Mouse (Mus musculus) hindbrain, embryonic 16.5 days (tissue): ENCODE data around the gene Casp3. TPM values are rescaled to one million over a fixed set of nuclear protein-coding genes. Genes with fewer than 3 reads are reported as not detected.

Experiments
- ATAC-seq: fragments of 200-750 bp; cut with Nextera tagmentation; 2 replicates; pipeline ENCODE4 v1.8.0; 2017; ENCODE audit warnings: moderate TSS enrichment, moderate library complexity
- H3K27ac ChIP-seq: fragments of 300-500 bp; sonication (generic); 2 replicates; pipeline ENCODE4 v1.5.1; 2014; ENCODE audit warnings: low read depth, mild to moderate bottlenecking, control low read depth, low read length, moderate library complexity
- H3K27me3 ChIP-seq: fragments of 300-500 bp; sonication (generic); replicated peaks from 2 replicates; pipeline ENCODE4 v1.6.1; 2014; ENCODE audit warnings: low read length; ENCODE audit not compliant: control insufficient read depth, insufficient read depth
- H3K36me3 ChIP-seq: fragments of 300-500 bp; sonication (generic); 2 replicates; pipeline ENCODE4 v1.6.1; 2014; ENCODE audit warnings: mild to moderate bottlenecking, low read length, moderate library complexity, mixed read lengths; ENCODE audit not compliant: control insufficient read depth, insufficient read depth
- H3K4me1 ChIP-seq: fragments of 300-500 bp; sonication (generic); 2 replicates; pipeline ENCODE4 v1.6.1; 2014; ENCODE audit warnings: low read depth, low read length; ENCODE audit not compliant: control insufficient read depth, insufficient read depth
- H3K4me2 ChIP-seq: fragments of 300-500 bp; sonication (generic); 2 replicates; pipeline ENCODE4 v1.6.1; 2014; ENCODE audit warnings: mild to moderate bottlenecking, low read length, control low read depth, moderate library complexity
- H3K4me3 ChIP-seq: fragments of 300-500 bp; sonication (generic); 2 replicates; pipeline ENCODE4 v1.5.1; 2014; ENCODE audit warnings: mild to moderate bottlenecking, low read length, control low read depth, moderate library complexity
- H3K9ac ChIP-seq: fragments of 300-500 bp; sonication (generic); 2 replicates; pipeline ENCODE4 v1.6.1; 2014; ENCODE audit warnings: low read depth, mild to moderate bottlenecking, control low read depth, low read length, moderate library complexity
- H3K9me3 ChIP-seq: fragments of 300-500 bp; sonication (generic); 2 replicates; pipeline ENCODE4 v1.6.1; 2014; ENCODE audit warnings: mild to moderate bottlenecking, low read length, moderate library complexity; ENCODE audit not compliant: control insufficient read depth
- WGBS: fragments of 180-500 bp; shearing (Covaris S2); extraction: QIAGEN DNeasy Blood & Tissue Kit; methylation state at CpG from one replicate; pipeline ENCODE4 v1.1.7; 2014; 5-methylcytosine and 5-hydroxymethylcytosine counted together
- polyA plus RNA-seq: library from polyadenylated mRNA; unstranded; fragments of >200 nt; fragmentation: Nextera tagmentation; extraction: Ambion mirVana; gene quantifications from 2 replicates; pipeline ENCODE4 v1.2.1, GENCODE M21; 2015

Casp3 gene
- polyA plus RNA-seq, 1 experiment from 2014 or later: 225 TPM

- Histone ChIP-seq H3K9me3 (no peaks in the 10 kb centered on the region), H3K36me3 (no peaks in the 10 kb centered on the region), H3K27ac (no peak overlapping the region), H3K4me3 (no peak overlapping the region), H3K27me3 (no peaks in the 10 kb centered on the region), H3K4me2 (no peak overlapping the region), H3K4me1 (no peaks in the 10 kb centered on the region), H3K9ac (no peak overlapping the region)
- no peak for ATAC-seq
- WGBS: 93% methylated on average over 7 of the region's 7 CpGs
Measured at GRCm38 (mm10) chr8:46599314-46599904, 17.7 kb upstream of the Casp3 start.

GRCm38 (mm10) chr8:46600959-46601707 lies 16.0 kb upstream of the Casp3 start:
- Histone ChIP-seq H3K4me3 (no peak overlapping the region), H3K27ac (no peak overlapping the region), H3K4me1 (no peaks in the 10 kb centered on the region), H3K9ac (no peak overlapping the region), H3K36me3 (no peaks in the 10 kb centered on the region), H3K9me3 (no peaks in the 10 kb centered on the region), H3K27me3 (no peaks in the 10 kb centered on the region), H3K4me2 (no peak overlapping the region)
- ATAC-seq: no peak
- WGBS: 66% methylated on average over 10 of the region's 10 CpGs

GRCm38 (mm10) chr8:46603587-46603986 lies 13.5 kb upstream of the Casp3 start:
- Histone ChIP-seq H3K27ac (no peak overlapping the region), H3K27me3 (no peaks in the 10 kb centered on the region), H3K9me3 (no peaks in the 10 kb centered on the region), H3K4me3 (no peak overlapping the region), H3K4me2 (no peak overlapping the region), H3K36me3 (no peaks in the 10 kb centered on the region), H3K4me1 (no peaks in the 10 kb centered on the region), H3K9ac (no peak overlapping the region)
- ATAC-seq: no peak
- WGBS: 89% methylated on average over 5 of the region's 5 CpGs

- no peaks in the 10 kb centered on the region for H3K9me3 ChIP-seq
- H3K27me3 ChIP-seq: no peaks in the 10 kb centered on the region
- no peak overlapping the region for H3K9ac ChIP-seq
- H3K4me2 ChIP-seq: no peak overlapping the region
- no peak for ATAC-seq
- no peaks in the 10 kb centered on the region for H3K4me1 ChIP-seq
- 90% methylated on average over 1 of the region's 1 CpGs for WGBS
- H3K36me3 ChIP-seq: no peaks in the 10 kb centered on the region
- no peak overlapping the region for H3K4me3 ChIP-seq
- H3K27ac ChIP-seq: no peak overlapping the region
Measured at GRCm38 (mm10) chr8:46606930-46607329, 10.2 kb upstream of the Casp3 start.

- H3K36me3 ChIP-seq: no peaks in the 10 kb centered on the region
- no peak overlapping the region for H3K4me3 ChIP-seq
- H3K27me3 ChIP-seq: no peaks in the 10 kb centered on the region
- H3K4me1 ChIP-seq: no peaks in the 10 kb centered on the region
- ATAC-seq: no peak
- H3K9me3 ChIP-seq: no peaks in the 10 kb centered on the region
- no peak overlapping the region for H3K27ac ChIP-seq
- whole genome bisulfite sequencing: 91% methylated on average over 8 of the region's 8 CpGs
- no peak overlapping the region for H3K9ac ChIP-seq
- no peak overlapping the region for H3K4me2 ChIP-seq
Measured at GRCm38 (mm10) chr8:46611557-46611956, 5.5 kb upstream of the Casp3 start.

- Histone ChIP-seq H3K27me3 (no peaks in the 10 kb centered on the region), H3K27ac (no peak overlapping the region), H3K4me3 (no peak overlapping the region), H3K9me3 (no peaks in the 10 kb centered on the region), H3K36me3 (no peaks in the 10 kb centered on the region), H3K4me1 (no peaks in the 10 kb centered on the region), H3K9ac (no peak overlapping the region), H3K4me2 (no peak overlapping the region)
- ATAC-seq: no peak
- 81% methylated on average over 4 of the region's 4 CpGs for WGBS
Measured at GRCm38 (mm10) chr8:46612913-46613312, 4.2 kb upstream of the Casp3 start.

GRCm38 (mm10) chr8:46613377-46613776 lies 3.7 kb upstream of the Casp3 start:
- Histone ChIP-seq H3K9ac (no peak overlapping the region), H3K36me3 (no peaks in the 10 kb centered on the region), H3K4me2 (no peak overlapping the region), H3K4me1 (no peaks in the 10 kb centered on the region), H3K27ac (no peak overlapping the region), H3K27me3 (no peaks in the 10 kb centered on the region), H3K9me3 (no peaks in the 10 kb centered on the region), H3K4me3 (no peak overlapping the region)
- WGBS: 73% methylated on average over 4 of the region's 4 CpGs
- no peak for ATAC-seq

- H3K4me1 ChIP-seq: peaks cover 11% of the 10 kb centered on the region
- no peak for ATAC-seq
- WGBS: 95% methylated on average over 8 of the region's 8 CpGs
- no peaks in the 10 kb centered on the region for H3K27me3 ChIP-seq
- no peak overlapping the region for H3K4me2 ChIP-seq
- H3K4me3 ChIP-seq: no peak overlapping the region
- H3K9ac ChIP-seq: no peak overlapping the region
- no peaks in the 10 kb centered on the region for H3K36me3 ChIP-seq
- no peaks in the 10 kb centered on the region for H3K9me3 ChIP-seq
- H3K27ac ChIP-seq: no peak overlapping the region
Measured at GRCm38 (mm10) chr8:46615936-46616335, 1.2 kb upstream of the Casp3 start.

GRCm38 (mm10) chr8:46617690-46618620 lies 864 bp downstream of the Casp3 start:
- peak overlapping the region; percentile 95 for H3K27ac ChIP-seq
- H3K4me2 ChIP-seq: peak overlapping the region; percentile 89
- H3K9ac ChIP-seq: peak overlapping the region; percentile 92
- H3K36me3 ChIP-seq: no peaks in the 10 kb centered on the region
- H3K4me1 ChIP-seq: peaks cover 13% of the 10 kb centered on the region
- H3K27me3 ChIP-seq: no peaks in the 10 kb centered on the region
- no peaks in the 10 kb centered on the region for H3K9me3 ChIP-seq
- peak overlapping the region; percentile 89 for H3K4me3 ChIP-seq
- no peak; the same call in 1 of the 2 replicates for ATAC-seq
- under 1% methylated on average over 38 of the region's 38 CpGs for WGBS
